Mouse (Mus musculus) frontal cortex, postnatal 10 days (tissue): ENCODE results near the gene Lama5.
A peak's percentile ranks its signal among the peaks of the same experiment; 100 is the strongest.
"Not testable (repeated sequence)": the region's sequence is repeated elsewhere in the genome, so short reads cannot be mapped to it uniquely, and the experiment has no call there.

Source experiments
- DNase-seq, 2 experiments: peaks; one replicate each; pipeline ENCODE4 v3.0.0; 2022; ENCODE audit warnings: low spot score in 2 of 2, mixed read lengths in 1 of 2

Gene Lama5

DNA sequence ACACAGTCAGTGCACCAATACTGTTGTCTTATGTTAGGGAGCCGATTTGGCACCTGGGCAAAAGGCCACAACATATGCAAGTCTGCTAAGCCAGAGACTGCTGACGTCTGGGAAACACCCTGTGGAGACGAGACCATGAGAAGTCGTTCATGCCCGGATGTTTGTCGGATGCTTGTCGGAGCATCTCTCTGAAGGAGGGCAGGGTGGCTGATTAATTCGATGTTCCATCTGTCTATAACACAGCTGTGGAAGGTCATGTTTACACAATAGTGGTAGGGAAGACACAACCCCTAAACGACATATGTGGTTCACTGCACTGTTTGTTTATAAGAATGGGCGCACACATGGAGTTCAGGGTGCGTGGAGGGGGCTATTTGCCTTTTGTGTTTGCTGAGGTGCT lies 25.0 kb downstream of the Lama5 start:
- no peak for DNase-seq

DNA sequence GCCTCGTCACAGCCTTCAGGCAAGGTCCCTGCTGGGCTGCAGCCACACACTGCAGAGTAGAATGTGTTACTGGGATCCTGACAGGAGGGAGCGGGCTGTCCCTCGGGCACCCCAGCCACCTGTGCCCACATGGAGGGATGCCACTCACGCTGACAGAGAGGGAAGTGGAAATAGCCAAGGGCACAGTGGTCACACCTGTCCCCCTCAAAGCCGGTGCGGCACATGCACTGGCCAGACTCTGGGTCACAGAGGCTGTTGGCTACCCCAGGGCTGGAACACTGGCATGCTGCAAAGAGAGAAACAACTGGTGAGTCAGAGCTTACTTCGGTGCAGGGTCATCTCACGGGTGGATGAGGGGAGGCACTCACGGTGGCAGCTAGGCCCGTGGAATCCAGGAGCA lies 26.9 kb downstream of the Lama5 start:
- DNase-seq, result no peak

DNA sequence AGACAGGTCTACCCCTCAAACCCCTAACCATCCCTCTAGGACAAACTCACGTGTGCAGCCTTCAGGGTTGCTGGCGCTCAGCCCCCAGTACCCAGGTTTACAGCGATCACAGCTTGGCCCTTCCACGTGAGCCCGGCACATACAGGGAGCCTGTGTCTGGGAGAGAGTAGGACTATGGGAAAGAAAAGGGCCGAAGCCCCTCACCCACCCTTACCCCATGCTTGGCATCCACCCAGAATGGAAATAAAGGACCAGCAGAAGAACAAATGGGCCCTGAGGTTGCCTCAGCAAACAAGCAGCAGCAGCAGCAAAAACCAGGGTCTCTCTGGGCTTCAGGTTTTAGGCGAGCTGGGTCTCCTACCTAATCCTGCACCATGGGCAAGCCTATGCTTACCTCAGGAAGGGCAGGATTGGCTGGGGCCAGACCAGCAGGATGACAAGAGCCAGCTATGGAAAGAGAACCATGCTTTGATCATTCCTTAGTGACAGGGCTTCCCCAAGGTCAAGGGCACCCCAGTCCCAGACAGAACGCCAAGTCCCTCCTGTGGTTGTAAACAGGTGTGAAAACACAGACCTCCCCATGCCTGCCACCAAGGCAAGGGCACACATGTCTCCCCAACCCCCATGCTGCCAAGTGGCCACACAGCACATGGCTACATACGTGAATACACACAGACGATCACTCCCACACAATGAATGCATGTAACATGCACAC lies 28.2 kb downstream of the Lama5 start:
- DNase-seq, result no peak

DNA sequence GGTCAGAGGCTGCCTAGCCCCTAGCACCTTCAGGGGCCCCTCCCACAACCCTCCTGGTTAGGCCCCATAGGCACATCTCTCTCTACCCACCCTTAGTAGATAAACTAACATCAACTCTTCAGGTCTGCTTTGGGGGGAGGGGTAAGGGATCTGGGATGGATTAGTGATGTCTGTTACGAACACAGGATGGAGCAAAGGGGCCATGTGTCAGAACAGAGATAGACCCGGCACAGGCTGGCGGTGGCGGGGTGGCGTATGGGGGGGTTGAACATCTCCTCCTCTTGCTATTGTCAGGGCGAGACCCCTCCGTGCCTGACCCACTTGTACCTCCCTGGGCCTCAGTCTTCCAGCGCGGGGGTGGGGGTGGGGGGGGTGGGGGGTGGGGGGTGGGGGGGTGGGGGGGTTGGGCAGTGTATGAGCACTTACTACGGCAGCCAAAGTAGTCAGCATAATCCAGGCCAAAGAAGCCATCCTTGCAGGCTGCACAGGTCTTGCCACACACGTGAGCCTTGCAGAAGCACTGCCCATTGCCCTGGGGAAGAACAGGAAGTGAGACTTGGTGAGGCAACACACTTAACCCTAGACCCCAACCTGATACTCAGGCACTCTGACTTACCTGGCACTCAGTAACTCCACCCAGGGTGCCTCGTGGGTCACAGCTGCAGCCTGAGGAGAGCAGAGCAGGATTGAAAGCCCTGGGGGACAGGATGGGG lies 28.9 kb downstream of the Lama5 start:
- no peak for DNase-seq

DNA sequence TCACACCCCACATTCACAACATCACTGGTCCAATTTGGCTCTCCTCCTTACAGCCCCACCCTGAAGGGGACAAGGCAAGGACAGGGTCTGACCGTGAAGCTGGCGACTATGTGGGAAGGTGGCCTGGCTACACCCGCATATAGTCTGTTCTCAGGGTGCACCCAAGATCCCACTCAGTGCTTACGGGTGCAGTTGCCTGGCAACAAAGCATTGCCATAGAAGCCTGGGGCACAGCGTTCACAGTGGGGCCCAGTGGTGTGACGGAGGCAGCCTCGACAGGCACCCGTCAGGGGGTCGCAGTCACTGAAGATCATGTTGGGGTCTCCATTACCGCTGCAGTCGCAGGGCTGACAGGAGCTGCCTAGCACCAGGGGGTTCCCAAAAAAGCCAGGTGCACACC lies 38.3 kb downstream of the Lama5 start:
- no peak for DNase-seq

DNA sequence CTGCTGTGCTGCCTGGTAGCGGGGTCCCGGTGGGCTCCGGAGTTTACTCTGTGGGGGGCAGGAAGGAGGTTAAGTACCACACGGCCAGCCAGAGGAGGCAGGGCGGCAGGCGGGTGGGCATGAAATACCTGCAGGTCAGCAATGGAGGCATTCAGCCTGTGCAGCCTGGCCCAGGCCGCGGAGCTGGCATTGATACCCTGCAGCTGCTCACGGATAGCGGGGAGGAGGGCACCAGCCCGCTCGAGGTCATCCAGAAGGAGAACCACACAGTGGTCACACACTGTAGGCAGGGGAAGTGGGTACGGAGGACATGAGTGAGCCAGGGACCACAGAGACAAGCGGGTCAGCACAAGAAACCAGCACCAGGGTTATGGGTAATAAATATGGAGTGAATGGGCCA lies 40.0 kb downstream of the Lama5 start:
- no peak for DNase-seq

DNA sequence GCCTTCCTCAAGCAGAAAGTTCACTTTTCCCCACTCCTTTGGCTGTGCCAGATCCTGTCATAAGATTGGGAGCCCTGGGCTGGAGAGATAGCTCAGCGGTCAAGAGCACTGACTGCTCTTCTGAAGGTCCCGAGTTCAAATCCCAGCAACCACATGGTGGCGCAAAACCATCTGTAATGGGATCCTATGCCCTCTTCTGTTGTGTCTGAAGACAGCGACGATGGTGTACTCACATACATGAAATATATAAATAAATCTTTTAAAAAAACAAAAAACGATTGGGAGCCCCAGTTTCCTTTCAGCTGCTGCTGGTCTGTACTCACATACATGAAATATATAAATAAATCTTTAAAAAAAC lies 40.9 kb downstream of the Lama5 start:
- DNase-seq, result no peak

DNA sequence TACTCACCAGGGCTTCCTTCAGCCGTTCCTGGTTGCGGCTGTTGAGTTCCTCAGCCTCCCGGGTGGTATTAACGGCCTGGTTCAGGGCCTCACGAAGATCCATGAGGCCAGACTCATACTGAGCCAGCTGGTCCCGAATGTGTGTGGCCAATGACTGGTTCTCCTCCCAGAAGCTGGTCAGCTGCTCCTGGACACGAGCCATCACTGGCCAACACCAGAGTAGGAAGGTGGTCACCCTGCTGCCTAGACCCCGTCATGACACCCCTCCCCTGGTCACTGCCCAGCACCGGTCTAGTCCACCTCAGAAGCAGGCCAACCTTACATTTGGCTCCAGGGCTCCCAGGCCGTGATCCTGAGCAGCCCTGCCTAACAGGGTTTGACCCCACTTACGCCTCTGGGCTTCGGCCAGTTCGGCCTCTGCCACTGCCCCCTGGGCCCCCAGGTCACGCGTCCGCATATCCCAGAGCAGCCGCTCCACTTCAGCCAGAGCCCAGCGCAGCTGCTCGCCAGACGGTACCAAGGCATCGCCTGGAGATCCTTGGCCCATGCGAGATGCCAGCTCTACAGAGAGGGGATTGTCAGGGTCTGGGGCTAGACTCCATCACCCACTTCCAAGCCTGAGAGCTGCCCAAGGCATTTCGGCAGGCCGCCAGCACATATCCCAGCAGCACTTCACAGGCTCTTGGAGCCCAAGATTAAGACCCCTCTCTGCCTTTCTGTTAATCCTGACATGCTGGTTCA lies 41.5 kb downstream of the Lama5 start:
- DNase-seq, result no peak

DNA sequence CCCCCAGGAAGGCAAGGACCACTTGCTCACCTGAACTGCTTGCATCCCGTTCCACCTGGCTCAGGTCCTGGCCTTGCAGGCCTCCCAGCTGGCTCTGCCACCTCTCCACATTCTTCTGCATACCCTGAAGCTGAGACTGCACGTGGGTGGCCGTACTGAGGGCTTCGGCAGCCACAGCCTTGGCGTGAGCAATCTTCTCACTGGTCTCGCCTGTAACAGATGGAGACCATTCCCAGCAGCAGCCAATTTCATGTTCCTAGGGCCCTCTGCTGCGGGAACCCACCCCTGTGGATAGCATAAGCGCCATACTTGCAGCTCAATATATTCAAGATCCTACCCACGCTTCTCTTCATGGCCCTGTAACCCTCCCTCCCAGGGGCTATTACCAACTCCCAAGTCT lies 44.1 kb downstream of the Lama5 start:
- no peak for DNase-seq

DNA sequence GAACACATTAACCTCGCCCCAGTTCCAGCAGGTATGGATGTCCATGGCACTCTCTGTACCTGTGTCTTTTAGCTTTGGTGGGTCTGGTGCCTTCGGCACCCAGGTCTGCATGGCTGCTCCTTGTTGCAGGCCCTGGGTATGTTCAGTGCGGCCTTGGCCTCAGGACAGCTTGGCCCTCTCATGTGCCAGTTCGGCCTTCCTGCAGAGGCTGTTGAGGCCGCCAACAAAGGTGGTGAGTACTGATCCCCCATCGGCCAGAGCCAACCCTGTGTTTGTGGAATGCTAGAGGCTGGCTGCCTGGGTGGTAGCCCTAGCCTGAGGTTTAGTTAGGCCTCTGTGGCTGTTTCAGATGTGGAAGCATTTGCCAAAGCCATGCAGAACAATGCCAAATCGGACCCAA lies 49.9 kb downstream of the Lama5 start:
- DNase-seq, result no peak

DNA sequence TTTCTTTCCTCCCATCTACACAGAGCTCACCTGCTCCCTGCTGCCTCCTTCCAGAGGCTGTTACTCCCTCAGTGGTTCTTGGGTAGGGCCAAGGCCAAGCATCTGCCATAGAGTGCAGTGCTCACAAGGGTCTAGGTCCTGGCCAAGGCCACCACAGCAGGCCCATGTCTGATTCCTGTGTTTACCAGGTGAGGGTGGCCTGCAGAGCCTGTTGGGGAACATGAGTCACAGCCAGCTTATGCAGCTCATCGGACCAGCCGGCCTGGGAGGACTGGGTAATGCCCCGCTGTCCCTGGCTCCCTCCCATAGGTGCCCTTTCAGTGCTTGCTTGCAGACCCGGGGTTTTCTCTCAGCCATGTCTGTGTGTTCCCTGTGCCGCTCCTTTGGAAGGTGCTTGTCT lies 51.5 kb downstream of the Lama5 start:
- no peak for DNase-seq

DNA sequence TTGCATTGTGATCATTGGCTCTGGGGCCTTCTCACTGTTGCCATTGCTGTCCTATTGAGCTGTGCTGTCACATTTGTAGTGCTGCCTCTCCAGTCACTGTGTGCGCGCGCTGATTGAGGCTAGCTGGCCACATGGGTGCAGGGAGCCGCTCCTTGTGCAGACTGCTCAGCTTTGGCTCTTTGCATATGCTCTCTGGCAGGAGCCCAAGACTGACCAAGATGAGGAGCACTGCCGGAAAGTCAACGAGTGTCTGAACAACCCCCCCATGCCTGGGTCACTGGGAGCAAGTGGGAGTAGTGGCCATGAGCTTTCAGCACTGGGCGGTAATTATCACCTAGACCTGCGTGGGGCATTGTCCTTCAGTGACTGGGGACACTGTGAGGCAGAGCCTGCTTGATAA lies 51.9 kb downstream of the Lama5 start:
- not testable (repeated sequence) for DNase-seq

DNA sequence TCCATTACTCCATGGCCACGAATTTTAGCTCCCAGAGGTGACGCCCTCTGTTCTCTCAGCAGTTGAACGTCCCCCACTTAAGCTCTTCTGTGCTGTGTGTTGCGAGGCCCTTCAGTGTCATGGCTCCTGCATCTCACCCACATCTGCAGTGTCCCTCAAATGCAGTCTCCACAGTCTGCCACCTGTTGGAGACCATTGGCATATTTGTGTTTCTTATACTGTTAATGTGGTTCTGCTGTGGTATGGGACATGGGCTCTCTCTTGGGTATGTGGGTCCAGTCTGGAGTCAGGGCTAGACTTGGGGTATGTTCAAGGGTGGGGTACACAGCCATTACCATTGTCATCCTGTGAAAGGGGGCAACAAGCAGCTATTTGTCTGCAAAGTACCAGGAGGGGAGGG lies 52.5 kb downstream of the Lama5 start:
- no peak for DNase-seq

DNA sequence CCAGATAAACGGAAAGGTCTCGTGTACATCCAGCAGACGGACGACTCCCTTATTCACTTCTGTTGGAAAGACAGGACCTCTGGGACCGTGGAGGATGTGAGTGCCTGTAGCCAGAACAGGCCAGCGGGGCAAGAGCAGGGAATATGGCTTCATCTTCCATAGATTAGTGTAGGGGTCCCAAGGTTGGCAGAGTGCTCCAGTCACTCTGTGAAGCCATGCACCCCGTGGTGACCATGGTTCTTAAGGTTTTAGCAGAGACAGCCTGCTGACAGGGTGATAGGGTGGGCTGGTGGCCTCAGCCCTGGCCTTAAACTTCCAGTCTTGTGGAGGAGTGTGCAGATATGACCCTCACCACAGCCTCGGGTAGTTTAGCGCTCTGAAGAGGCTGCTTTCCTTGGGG lies 53.5 kb downstream of the Lama5 start:
- DNase-seq, result no peak

DNA sequence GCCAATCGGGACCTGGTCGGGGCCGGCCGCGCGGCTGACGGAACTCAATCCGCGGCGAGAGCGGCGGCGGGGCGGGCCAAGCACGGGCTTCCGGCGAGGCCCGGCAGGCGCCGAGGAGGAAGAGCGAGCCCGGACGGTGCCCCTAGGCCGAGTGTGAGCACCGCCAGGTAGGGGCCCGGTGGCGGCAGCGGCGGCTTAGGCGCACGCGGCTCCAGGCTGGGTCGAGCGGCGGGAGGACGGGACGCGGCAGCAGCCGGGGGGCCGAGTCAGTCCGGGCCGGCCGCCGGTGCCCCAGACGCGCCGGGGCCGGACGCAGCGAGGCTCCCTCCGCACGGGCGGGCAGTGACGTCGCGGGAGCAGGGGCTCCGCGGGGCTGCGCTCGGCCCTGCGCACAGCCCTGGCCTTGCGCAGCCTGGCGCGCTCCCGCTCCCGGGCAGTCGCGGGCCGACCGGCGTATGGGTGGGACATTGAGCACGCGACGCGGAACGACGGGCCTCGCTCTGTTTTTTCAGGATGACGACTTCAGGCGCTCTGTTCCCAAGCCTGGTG lies 54.1 kb downstream of the Lama5 start:
- DNase-seq, result no peak

DNA sequence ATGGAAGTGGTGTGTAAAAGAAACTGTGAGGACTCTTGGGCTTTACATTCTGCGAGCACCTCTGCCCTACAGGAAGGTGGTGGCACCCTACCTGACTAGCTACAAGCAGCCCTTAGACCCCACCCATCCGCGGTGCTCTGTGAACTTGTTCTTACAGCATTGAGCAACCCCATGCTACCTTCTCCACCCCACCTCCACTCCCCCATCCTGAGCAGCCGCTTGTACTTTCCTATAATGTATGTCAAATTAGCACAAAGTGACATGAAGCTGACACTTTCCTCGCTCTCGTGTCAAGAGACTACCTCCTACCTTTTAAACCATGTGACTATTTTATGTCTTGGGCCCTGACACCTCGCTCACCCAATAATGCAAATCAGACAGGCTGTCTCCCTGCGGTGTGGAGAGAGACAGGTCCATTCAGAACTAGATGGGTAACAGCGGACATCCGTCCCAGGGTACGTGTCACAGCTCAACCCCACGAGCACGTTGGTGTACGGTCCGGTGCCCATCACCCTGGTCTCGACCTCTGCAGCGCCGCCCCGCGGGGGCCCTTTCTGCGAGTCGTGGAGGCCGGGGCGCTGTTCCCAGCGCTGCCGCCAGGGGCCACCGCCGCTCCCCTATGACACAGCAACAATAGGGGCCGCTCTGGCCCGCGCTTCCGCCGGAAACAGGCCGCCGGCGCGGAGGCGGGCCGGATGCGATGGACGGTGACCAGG lies 54.7 kb downstream of the Lama5 start, which contains the start of gene Adrm1:
Gene Adrm1, plus strand, starts transcription at position 680 of the 716 bp plus-strand sequence.
- peak; percentile 95 to 97 for DNase-seq

DNA sequence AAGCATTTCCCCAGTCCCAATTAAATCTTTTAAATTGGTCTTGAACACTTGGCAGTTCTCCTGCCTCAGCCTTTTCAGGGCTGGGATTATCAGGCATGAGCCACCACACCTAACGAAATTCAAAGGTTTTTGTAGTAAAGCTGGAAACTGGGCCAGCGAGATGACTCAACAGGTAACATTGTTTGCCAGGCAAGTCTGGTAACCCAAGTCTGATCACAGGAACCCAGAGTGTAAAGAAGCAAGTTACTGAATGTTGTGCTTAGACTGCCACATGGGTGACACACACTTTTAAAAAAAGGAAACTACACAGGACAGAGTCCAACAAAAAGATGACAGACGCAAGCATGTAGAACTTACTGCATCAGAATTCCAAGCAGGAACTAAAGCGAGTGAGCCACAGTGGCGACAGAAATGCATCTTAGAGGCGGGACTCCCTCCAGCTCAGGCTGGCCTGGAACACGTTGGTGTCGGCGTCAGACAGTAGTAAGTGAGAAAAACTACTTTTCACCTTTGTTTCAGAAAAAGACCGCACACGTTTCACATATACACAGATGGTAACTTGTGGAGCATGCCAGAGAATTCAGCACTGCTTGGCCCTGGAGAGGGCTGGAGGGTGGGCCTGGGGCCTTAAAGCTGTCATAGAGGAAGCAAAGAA lies 55.4 kb downstream of the Lama5 start:
- no peak for DNase-seq

DNA sequence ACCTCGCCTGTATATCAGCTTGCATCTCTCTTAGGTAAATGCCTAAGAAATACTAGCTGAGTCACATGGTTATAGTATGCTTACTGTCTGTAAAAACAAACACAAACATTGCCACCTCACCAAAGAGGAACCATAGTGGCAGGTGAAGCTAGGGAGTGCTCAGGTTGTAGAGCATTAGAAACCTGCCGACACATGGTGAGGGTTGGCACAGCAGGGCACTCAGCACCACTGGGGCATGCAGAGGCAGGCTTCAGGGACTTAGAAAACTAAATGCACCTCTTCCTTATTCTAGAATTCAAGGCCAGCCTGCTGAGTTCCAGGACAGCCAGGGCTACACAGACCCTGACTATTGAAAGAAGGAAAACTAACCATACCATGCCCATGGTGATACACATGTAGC lies 58.8 kb downstream of the Lama5 start:
- no peak for DNase-seq

DNA sequence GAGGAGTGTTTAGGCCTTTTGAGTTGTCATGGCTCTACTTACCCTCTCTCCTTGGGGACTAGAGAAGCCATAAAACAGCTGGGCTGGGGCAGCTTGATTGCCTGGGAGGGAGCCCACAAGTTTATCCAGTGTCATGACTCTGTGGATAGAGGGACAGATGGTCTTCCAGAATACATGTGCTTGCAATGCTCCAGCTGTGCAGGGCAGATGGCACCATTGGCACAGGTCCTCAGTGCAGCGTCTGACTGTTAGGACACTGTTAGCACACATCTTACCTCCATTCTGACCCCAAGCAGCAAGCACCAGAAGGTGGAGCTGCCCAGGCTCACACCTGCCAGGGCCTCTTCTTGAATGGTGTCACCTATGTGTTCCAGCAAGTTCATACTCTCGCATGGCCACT lies 59.8 kb downstream of the Lama5 start:
- DNase-seq, result no peak

DNA sequence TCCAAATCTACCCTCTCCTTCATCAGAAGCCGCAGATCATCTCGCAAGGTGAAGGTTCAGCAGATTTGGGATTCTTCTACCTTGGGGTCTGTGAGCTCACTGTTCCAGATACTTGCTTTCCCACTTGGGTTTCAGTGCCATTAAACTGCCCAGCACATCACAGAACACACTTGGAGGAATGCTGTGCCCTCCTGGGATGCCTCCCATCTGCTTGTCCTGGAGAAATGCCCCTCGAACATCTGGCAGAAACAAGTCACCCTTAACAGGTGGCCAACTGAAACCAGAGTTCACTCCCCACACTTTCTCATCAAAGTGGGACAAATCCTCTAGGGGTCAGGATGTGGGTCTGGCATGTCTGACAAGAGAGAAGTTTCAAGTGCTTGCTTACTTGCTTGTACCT lies 67.0 kb downstream of the Lama5 start:
- no peak for DNase-seq

DNA sequence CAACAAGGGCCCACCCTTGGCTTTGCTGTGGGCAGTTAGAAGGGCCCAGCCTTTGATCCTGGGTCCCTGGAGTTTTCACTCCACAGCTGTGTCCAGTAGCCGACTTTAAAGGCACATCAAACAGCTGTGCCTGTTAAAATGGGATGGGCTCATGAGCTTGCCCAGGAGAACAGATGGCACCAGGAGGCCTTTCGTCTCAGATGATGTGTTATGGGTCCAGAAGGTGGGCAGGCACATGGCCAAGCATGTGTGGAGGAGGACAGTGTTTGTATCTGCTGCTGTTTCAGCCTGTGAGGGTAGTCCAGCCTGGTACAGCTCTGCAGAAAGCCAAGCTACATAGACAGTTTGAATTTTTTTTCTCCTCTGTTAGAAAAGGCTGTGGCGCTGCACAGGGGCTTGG lies 70.9 kb downstream of the Lama5 start:
- DNase-seq, result no peak

DNA sequence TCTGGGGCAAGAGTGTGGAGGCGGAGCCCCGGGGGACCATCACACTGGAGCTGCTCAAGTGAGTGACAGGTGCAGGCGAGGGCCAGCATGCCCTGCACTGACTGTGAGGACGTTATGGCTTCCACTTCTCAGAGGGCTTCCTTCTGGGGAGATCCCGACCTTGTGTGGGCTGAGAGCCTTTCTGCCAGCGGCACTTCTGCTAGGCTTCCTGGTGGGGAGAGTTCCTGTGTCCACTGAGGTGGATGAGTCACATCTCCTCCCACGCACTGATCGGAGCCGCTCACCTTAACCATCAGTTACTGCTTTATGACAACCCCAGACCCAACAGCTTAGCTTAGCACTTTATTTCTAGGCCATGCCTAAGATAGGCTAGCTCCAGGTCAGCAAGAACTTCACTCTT lies 77.1 kb downstream of the Lama5 start:
- DNase-seq, result no peak
